Mouse (Mus musculus) splenic B cell, adult 2 months (primary cell): ENCODE data around the gene Eci2.
"Not testable (repeated sequence)": the region's sequence is repeated elsewhere in the genome, so short reads cannot be mapped to it uniquely, and the experiment has no call there.

Source experiments
- DNase-seq: peaks from one replicate; pipeline ENCODE4 v3.0.0-alpha.2; 2011; ENCODE audit warnings: low read depth, low spot score
- H3K27me3 ChIP-seq: 2 replicates; pipeline ENCODE4 v1.6.1; 2012; ENCODE audit warnings: mild to moderate bottlenecking, low read length, moderate library complexity, mixed read lengths; ENCODE audit not compliant: control insufficient read depth, poor library complexity, insufficient read depth, severe bottlenecking
- H3K36me3 ChIP-seq: 2 replicates; pipeline ENCODE4 v1.6.1; 2012; ENCODE audit warnings: mild to moderate bottlenecking, low read length, moderate library complexity, mixed read lengths; ENCODE audit not compliant: control insufficient read depth, poor library complexity, insufficient read depth, severe bottlenecking

The Eci2 gene

DNA sequence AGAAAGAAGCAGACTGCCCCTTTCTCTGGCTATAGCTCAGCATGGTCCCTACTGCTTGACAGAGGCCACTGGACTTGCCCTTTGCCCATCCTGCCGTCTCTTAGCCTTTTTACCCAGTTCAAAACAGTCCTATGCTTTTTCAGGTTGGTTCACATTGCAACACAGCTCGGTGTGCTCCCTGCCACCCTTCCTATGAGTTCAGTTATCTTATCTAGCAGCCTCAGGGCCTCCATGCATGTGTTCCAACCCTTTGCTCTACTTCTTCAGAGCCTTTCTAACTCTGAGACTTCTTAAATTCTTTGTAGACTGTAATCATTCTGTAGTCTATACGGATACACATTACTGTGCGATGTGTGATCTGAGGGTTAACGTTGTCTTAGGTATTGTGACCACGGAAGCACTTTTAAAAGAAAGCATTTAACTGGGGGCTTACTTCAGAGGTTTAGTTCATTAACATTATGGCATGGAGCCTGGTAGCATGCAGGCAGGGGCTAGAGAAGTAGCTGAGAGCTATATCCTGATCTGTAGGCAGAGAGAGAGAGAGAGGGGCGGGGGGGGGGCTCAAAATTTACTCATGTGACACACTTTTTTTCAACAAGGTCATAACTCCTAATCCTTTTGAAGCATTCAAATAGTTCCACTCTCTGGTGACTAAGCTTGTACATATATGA is 7.9 kb downstream of the Eci2 start:
- H3K36me3 ChIP-seq = no peaks in the 10 kb centered on the region
- DNase-seq = no peak
- no peaks in the 10 kb centered on the region for H3K27me3 ChIP-seq

DNA sequence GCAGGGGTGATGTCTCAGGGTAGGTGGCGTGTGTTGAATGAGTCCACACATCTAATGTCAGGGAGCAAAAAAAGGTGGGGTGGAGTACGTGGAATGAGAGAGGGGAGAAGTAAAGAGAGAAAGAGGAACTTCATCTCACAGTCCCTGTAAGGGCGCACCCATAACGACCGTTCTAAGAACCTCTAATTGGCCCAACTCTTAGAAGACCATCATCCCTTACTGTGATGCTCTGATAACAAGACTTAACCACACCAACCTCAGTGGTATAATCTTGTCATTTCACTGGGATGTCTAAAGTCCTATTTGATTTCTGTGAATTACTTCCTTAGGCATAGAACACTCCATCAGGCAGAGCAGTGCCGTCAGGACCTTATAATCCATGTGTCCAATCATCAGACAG is 9.5 kb downstream of the Eci2 start:
- DNase-seq = no peak
- Histone ChIP-seq H3K27me3 (no peaks in the 10 kb centered on the region), H3K36me3 (no peaks in the 10 kb centered on the region)

DNA sequence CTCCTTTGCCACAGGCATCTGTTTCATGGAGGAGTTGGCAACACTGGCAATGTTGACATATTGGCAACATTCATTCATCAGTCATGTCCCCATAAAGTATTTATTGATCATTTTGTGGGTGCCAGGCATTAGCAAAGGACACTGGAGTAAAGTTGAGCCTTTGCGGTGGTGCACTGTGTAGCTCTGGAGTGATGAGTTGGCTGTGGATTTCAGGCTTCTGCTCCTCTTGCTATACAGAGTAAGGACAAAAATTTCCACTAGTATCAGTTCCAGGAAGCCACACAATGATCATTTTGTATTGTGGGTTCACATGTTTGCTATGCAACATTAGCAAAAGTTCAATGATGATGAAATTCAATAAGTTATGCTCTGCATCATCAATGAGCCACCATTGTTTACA is 10.8 kb downstream of the Eci2 start:
- no peaks in the 10 kb centered on the region for H3K27me3 ChIP-seq

DNA sequence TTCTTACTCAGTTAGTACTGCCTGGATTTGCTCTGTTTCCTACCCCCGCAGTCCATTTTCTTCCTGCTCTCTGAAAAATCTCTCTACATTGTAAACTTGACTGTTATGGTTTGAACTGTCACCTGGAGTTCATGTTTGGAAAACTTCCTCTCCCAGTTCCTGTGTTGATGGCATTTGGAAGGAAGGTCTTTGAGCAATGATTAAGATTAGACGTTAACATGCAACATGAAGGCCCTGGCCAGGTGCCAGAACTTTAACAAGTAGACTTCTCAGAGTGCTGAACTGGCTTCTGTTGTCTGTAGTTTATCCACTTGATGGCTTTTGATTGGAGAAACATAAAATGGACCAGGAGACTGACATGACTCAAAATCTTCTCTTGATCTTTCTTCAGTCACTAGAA is 31.0 kb downstream of the Eci2 start:
- DNase-seq = no peak
- H3K36me3 ChIP-seq = no peaks in the 10 kb centered on the region
- no peaks in the 10 kb centered on the region for H3K27me3 ChIP-seq

More for the DNA sequence above, 10.8 kb downstream of the Eci2 start:
- no peaks in the 10 kb centered on the region for H3K36me3 ChIP-seq
- no peak for DNase-seq

DNA sequence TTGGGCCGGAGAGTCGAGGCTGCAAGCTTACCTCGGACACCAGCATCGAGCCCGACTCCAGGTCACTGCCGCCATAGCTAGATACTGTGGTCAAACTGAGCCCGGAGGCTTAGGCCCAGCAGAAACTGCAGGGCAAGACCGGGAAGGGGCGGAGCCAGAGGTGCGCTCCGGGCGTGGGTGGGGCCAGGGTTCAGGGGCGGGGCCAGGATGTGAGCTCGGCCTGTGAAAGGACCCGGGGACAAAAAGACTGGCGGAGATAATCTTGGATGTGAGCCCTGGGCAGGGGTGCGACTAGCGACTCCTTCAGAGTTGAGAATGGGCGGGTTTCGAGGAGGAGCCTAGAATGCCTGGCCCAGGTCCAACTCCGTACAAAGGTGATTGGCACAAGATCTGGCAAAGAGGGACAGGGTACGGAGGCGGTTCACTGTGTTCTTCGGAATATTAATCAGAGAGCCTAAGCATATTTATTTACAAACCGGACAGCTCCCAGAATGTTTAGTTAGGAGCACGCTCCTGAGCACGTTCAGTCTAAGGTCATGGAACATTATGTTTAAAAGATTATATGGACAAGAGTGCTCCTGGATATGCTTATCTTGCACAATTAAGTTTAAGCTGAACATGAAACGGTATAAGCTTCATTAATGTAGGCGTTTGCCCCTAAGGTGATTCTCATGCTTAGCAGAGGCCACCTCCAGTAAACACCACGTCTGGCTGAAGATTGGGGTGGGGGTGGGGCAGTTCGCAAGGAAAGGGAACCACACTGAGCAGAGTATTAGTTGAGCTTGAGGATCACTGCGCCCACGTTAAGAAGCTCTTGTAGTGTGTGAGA is 32.7 kb downstream of the Eci2 start:
- peaks cover 4% of the 10 kb centered on the region for H3K36me3 ChIP-seq
- H3K27me3 ChIP-seq = no peaks in the 10 kb centered on the region
- peak; percentile 86 for DNase-seq

DNA sequence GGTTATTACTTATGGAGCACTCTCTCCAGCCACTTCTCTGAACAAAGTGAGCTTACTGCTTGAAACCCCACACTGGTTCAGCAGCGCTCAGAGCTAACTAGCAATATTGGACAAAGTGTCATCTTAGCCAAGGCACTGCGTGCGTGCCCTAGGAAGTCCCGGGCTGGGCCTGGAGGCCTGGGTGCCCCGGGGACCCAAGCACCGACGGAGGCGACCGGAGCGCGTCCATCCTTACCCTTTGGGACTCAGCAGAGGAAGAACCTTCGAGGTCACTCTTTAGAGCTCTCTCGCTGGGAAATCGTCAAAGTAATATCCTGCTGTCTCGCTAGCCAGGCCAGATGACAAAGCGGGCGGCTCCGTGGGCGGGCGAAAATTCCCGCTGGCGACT is 33.3 kb downstream of the Eci2 start:
- H3K27me3 ChIP-seq = no peaks in the 10 kb centered on the region
- H3K36me3 ChIP-seq = peaks cover 4% of the 10 kb centered on the region
- no peak for DNase-seq

DNA sequence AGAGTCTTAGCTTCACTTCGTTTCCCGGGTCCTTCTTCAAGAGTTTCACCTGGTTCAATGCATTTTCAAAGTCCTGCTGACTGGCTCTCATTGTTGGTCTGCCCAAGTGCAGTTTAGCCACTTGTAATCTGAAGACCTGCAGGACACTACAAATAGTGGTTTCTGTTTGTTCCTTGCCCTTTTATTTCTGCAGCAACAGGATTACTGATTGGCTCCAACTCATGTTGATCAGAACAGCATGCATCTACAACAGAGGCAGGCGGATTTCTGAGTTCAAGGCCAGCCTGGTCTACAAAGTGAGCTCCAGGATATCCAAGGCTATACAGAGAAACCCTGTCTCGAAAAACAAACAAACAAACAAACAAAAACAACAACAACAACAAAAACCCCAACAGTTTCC is 33.8 kb downstream of the Eci2 start:
- Histone ChIP-seq H3K36me3 (peaks cover 4% of the 10 kb centered on the region), H3K27me3 (no peaks in the 10 kb centered on the region)
- DNase-seq = no peak

DNA sequence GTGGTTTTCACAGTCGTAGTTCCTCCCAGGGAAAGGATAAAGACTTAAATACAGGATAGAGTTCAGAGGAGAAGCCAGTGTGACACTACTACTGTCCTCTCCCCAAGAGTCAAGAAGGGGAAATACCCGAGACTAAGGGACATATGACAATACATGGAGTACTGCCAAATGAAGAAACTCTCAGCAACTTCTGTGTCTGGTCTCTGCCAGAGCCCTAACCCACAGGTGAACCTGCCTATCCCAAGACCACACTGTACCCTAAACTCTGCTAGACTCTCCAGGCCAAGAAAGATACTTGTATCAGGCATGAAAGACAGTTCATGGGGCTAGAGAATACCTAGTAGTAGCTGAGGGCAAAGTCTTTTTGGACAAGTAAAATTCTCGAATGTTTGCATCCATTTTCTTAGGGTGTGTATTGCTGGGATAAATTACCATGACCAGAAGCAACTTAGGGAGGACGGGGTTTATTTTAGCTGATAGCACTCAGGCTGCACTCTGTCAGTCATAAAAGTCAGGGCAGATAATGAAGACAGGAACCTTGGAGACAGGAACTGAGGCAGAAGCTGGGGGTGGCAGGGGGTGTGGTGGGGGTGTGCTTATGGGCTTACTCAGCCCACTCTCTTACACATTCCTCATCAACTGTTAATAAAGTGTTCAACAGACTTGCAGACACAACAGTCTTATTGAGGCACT is 35.2 kb downstream of the Eci2 start:
- DNase-seq = no peak
- H3K27me3 ChIP-seq = no peaks in the 10 kb centered on the region
- H3K36me3 ChIP-seq = peaks cover 6% of the 10 kb centered on the region

DNA sequence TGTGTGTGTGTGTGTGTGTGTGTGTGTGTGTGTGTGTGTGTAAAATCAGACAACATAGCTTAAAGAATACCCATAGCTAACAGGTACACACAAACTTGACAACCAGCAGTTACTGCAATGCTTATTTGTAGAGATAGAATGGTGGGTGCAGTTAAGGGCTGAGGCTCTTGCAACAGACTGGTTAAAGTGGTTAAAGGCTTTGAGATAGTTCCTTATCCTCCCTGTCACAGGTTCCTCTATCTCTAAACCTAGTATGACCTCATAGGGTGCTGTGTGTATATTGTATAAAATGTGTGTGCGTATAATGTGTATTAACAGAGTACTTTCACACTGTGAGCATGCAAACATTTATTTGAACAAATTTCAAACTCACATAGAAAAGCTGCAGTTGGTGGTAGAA is 43.4 kb downstream of the Eci2 start:
- H3K27me3 ChIP-seq, DNase-seq, H3K36me3 ChIP-seq: not testable (repeated sequence)

DNA sequence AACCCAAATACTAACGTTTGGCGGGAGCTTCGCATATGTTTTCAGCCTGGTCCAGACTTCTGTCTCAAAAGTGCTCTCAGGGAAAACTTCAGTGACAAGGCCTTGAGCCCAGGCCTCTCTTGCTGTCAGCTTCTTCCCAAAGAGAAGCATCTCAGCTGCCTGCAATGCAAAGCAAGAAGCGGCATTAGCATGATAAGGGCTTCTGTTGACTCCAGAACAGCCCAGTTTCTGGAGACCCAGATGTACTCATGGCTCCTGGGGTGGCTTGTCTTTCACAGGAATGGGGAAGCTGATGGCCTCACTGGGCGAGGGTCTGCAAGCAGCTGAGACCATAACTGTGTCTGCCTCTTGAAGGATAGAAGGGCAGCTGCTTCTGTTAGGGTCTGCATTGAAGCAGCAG is 48.3 kb downstream of the Eci2 start:
- not testable (repeated sequence) for H3K36me3 ChIP-seq, DNase-seq, H3K27me3 ChIP-seq

DNA sequence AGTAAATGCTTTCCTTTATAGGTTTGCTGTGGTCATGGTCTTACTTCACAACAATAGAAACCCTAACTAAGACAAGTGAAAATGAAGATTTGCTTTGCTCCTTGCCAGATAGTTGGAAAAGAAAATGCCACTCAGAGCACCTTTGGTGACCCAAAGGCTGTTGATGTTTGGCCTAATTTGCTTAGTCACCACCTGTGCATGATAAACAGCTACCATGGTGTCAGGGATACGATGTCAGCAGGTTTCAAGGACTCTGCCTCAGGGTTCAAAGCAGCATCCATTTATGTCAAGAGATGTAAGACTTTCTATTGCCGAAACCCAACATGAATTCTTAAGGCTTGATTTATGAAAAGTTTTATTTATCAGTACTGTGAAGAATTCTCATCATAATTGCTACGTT is 49.5 kb downstream of the Eci2 start:
- no peak for DNase-seq
- 0 out of 2 replicates have a peak, but pooled peaks cover 1% of the 10 kb centered on the region for H3K36me3 ChIP-seq
- no peaks in the 10 kb centered on the region for H3K27me3 ChIP-seq

DNA sequence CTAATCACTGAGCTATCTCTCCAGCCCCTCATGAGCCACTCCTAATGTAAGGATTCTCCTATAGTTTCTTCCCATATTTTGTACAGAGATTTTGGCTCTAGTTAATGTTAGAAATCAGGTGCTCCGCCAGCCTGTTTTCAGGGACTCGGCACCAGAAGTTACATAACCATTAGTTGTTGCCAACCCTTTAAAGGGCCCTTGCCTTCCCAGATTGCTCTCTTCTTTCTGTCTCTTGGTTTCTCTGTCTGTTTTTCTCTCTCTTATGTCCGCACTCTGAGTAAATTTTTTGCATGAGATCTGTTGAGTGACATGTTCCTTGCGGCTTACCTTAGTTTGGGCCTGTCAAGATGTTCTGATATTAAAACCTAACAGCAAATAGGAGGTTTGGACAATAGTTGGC is 50.8 kb downstream of the Eci2 start:
- Histone ChIP-seq H3K36me3 (0 out of 2 replicates have a peak, but pooled peaks cover 1% of the 10 kb centered on the region), H3K27me3 (no peaks in the 10 kb centered on the region)
- no peak for DNase-seq

DNA sequence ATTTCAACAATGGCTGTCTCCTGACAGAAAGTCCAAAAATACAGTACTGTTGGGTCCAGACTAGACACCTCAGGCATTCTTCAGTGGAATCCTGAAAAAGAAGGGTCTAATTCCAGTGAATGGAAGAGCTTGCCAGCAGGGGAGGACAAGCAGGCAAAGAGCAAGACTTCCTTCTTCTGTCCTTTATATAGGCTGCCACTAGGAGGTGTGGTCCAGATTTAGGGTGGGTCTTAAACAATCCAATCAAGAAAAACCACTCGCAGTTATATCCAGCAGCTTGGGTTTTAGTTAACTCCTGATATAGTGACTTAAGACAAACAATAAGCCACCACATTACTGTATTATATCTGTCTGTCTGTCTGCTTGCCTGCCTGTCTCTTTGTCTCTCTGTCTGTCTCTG is 53.1 kb downstream of the Eci2 start:
- H3K27me3 ChIP-seq = no peaks in the 10 kb centered on the region
- peak; percentile 36 for DNase-seq
- H3K36me3 ChIP-seq = no peaks in the 10 kb centered on the region

DNA sequence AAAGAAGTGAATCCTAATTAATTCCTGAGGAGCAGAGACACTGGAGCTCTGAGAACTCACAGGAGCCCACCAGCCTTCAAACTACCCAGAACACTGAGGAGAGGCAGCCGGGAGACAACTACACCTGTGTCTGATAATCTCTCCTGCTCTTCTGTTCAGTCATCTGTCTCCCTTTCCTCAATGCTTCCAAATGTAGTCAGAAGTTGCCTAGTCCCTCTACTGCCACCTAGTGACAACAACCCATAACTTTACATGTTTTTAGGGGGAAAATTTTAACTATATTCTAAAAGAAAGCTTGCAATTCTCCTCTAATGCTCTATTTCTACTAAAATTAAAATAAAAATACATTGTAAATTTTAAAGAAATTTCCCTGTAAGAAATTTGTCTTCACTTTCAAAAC is 53.7 kb downstream of the Eci2 start:
- Histone ChIP-seq H3K27me3 (no peaks in the 10 kb centered on the region), H3K36me3 (no peaks in the 10 kb centered on the region)
- DNase-seq = peak; percentile 74

DNA sequence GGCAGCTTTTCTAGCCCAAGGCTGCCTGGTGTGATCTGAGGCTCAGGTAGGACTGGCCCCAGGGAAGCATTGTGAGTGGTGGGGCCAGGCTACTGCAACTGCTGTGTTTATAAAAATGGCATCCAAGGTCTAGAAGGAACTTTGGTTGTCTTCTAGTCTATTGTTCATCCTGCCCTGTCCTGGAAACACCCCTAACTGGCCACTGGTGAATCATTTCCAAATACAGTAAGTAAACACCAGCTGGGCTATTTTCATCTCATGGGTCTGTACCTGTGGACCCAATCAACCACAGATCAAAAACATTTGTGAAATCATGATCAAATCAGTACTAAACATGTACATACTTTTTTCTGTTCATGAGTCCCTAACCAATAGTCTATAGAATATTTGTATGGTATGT is 54.4 kb downstream of the Eci2 start:
- not testable (repeated sequence) for DNase-seq, H3K27me3 ChIP-seq

More for the DNA sequence above, 54.4 kb downstream of the Eci2 start:
- not testable (repeated sequence) for H3K36me3 ChIP-seq
